Mouse (Mus musculus) hindbrain, postnatal 0 days (tissue): ENCODE measurements around the gene Gm5134. TPM values are rescaled to one million over a fixed set of nuclear protein-coding genes. Genes with fewer than 3 reads are reported as not detected.

Experiments used
- ATAC-seq: fragments of 200-750 bp; cut with Nextera tagmentation; 2 replicates; pipeline ENCODE4 v1.8.0; 2017; ENCODE audit warnings: mild to moderate bottlenecking, moderate TSS enrichment, moderate library complexity
- DNase-seq: peaks from one replicate; pipeline ENCODE4 v3.0.0-alpha.2; 2015; ENCODE audit warnings: low spot score
- H3K27ac ChIP-seq: fragments of 300-500 bp; sonication (generic); 2 replicates; pipeline ENCODE4 v1.5.1; 2014; ENCODE audit warnings: mild to moderate bottlenecking
- H3K27me3 ChIP-seq: fragments of 300-500 bp; sonication (generic); 2 replicates; pipeline ENCODE4 v1.6.1; 2014; ENCODE audit warnings: low read length, mixed read lengths; ENCODE audit not compliant: insufficient read depth
- H3K36me3 ChIP-seq: fragments of 300-500 bp; sonication (generic); 2 replicates; pipeline ENCODE4 v1.6.1; 2014; ENCODE audit warnings: low read length, mixed read lengths; ENCODE audit not compliant: insufficient read depth
- H3K4me1 ChIP-seq: fragments of 300-500 bp; sonication (generic); 2 replicates; pipeline ENCODE4 v1.6.1; 2014; ENCODE audit warnings: antibody characterized with exemption, low read length, mixed read lengths; ENCODE audit not compliant: insufficient read depth
- H3K4me2 ChIP-seq: fragments of 300-500 bp; sonication (generic); 2 replicates; pipeline ENCODE4 v1.6.1; 2014; ENCODE audit warnings: low read depth, mild to moderate bottlenecking, low read length, moderate library complexity, mixed read lengths
- H3K4me3 ChIP-seq: fragments of 300-500 bp; sonication (generic); 2 replicates; pipeline ENCODE4 v1.5.1; 2014; ENCODE audit warnings: low read length
- H3K9ac ChIP-seq: fragments of 300-500 bp; sonication (generic); replicated peaks from 2 replicates; pipeline ENCODE4 v1.6.1; 2014; ENCODE audit warnings: mild to moderate bottlenecking, low read length, moderate library complexity, mixed read lengths
- H3K9me3 ChIP-seq: fragments of 300-500 bp; sonication (generic); 2 replicates; pipeline ENCODE4 v1.6.1; 2016; ENCODE audit warnings: low read length, mixed read lengths
- CTCF ChIP-seq: IDR thresholded peaks from 2 replicates; pipeline ENCODE4 v1.5.1; 2016; ENCODE audit warnings: antibody characterized with exemption, control low read depth, low read depth
- WGBS: fragments of 180-500 bp; shearing (Covaris S2); extraction: QIAGEN DNeasy Blood & Tissue Kit; methylation state at CpG from one replicate; pipeline ENCODE4 v1.1.7; 2014; 5-methylcytosine and 5-hydroxymethylcytosine counted together
- polyA plus RNA-seq: library from polyadenylated mRNA; unstranded; fragments of >200 nt; fragmentation: Nextera tagmentation; extraction: Ambion mirVana; gene quantifications from 2 replicates; pipeline ENCODE4 v1.2.1, GENCODE M21; 2015
- total RNA-seq: library from RNA; depleted of rRNA; stranded (reverse); fragments of >200 nt; gene quantifications from 2 replicates; pipeline ENCODE4 v1.2.3, GENCODE M21; 2014

Gene Gm5134
- total and polyA plus RNA-seq, 2 experiments from 2014 or later, result not detected

GRCm38 (mm10) chr10:75937851-75938643, 16.3 kb upstream of the Gm5134 start:
- Histone ChIP-seq H3K36me3 (no peaks in the 10 kb centered on the region), H3K27me3 (no peaks in the 10 kb centered on the region), H3K4me1 (peaks cover under 1% of the 10 kb centered on the region; the same call in 1 of the 2 replicates), H3K4me3 (no peak overlapping the region), H3K9ac (no peak overlapping the region), H3K27ac (no peak overlapping the region), H3K4me2 (peak overlapping the region; percentile 85; the same call in 1 of the 2 replicates), H3K9me3 (no peaks in the 10 kb centered on the region)
- no peak for ATAC-seq
- no peak for DNase-seq
- TF ChIP-seq CTCF, result no peak
- 46% methylated on average over 10 of the region's 10 CpGs for WGBS

DNA sequence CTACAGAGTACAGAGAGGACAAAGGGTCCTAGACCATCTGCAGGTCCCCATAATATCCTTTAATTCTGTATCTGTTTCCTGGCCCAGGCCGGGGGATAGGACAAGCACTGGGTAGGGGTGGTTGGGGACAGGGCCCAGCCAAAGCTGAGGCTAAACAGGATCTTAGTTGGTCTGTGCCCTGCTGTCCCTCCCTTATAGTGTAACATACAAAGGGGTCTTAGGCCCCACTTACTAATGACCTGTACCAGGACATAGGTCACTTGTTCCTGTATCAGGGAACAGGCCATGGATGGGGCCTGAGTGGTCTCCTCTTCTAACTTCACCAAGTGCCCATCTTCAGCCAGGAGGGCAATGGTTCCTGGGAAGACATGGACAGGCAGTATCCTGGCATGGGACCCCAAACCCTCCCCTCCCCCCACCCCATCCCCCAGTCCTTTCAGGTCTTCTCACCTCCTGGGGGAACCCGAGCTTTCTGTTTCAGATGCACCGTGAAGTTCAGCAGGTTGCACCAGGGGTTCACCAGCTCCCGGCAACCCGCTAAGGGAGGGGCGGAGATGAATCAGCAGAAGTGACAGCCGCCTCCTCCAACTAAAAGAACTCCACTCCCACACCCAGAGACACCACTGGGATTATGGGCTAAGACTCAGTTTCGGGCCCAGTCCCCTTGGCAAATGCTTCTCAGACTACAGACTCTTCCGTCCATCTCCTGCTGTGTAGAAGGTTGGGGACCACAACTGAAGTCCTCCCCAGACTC, 14.7 kb upstream of the Gm5134 start:
- Histone ChIP-seq H3K9me3 (no peaks in the 10 kb centered on the region), H3K4me2 (no peak overlapping the region), H3K27me3 (no peaks in the 10 kb centered on the region), H3K4me1 (peaks cover 5% of the 10 kb centered on the region; the same call in 1 of the 2 replicates), H3K27ac (no peak overlapping the region), H3K36me3 (no peaks in the 10 kb centered on the region), H3K9ac (no peak overlapping the region), H3K4me3 (no peak overlapping the region)
- 43% methylated on average over 9 of the region's 9 CpGs for WGBS
- DNase-seq (no peak), ATAC-seq (no peak)
- TF ChIP-seq CTCF, result no peak

DNA sequence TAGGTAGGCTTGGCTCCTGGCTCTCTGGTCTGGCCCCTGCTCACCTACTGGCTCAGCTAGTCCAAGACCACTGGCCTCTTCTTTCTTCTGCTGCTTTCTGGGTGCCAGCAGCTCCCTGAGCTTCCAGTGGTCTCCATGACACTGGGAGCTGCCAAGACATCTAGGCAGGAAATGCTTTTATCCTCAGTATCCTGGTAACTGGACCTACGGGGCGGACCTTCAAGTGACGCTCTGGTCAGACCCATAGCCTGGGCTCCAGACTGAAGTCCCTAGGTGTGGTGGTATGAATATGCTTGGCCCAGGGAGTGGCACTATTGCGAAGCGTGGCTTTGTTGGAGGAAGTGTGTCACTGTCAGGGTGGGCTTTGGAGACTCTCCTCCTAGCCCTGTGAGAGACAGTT, 13.8 kb upstream of the Gm5134 start, which contains the start of gene Gm867:
TSS of gene Gm867 (minus strand) at position 153 of the 400 bp plus-strand sequence.
- peaks cover 5% of the 10 kb centered on the region; the same call in 1 of the 2 replicates for H3K4me1 ChIP-seq
- no peaks in the 10 kb centered on the region for H3K9me3 ChIP-seq
- H3K36me3 ChIP-seq, result no peaks in the 10 kb centered on the region
- ATAC-seq (no peak), DNase-seq (no peak)
- H3K4me3 ChIP-seq, result no peak within 1 kb of the TSS
- H3K9ac ChIP-seq, result no peak within 1 kb of the TSS
- H3K4me2 ChIP-seq, result no peak within 1 kb of the TSS
- WGBS, result 57% methylated on average over 5 of the region's 5 CpGs
- H3K27ac ChIP-seq, result no peak within 1 kb of the TSS
- TF ChIP-seq CTCF, result no peak
- H3K27me3 ChIP-seq, result no peaks in the 10 kb centered on the region

GRCm38 (mm10) chr10:75941042-75941824, 13.1 kb upstream of the Gm5134 start:
- 62% methylated on average over 9 of the region's 9 CpGs for WGBS
- no peaks in the 10 kb centered on the region for H3K27me3 ChIP-seq
- H3K9me3 ChIP-seq, result no peaks in the 10 kb centered on the region
- H3K36me3 ChIP-seq, result no peaks in the 10 kb centered on the region
- peaks cover 5% of the 10 kb centered on the region; the same call in 1 of the 2 replicates for H3K4me1 ChIP-seq
- H3K9ac ChIP-seq, result no peak overlapping the region
- H3K4me3 ChIP-seq, result no peak overlapping the region
- no peak for ATAC-seq
- no peak for DNase-seq
- no peak for TF ChIP-seq CTCF
- H3K27ac ChIP-seq, result no peak overlapping the region
- H3K4me2 ChIP-seq, result no peak overlapping the region

- Histone ChIP-seq H3K4me2 (no peak within 1 kb of the TSS), H3K4me3 (no peak within 1 kb of the TSS), H3K27ac (no peak within 1 kb of the TSS), H3K9me3 (no peaks in the 10 kb centered on the region), H3K27me3 (no peaks in the 10 kb centered on the region), H3K36me3 (no peaks in the 10 kb centered on the region), H3K4me1 (peaks cover 5% of the 10 kb centered on the region; the same call in 1 of the 2 replicates), H3K9ac (no peak within 1 kb of the TSS)
- no peak for ATAC-seq
- WGBS, result 81% methylated on average over 15 of the region's 15 CpGs
- TF ChIP-seq CTCF, result no peak
- DNase-seq, result no peak
Observed at GRCm38 (mm10) chr10:75942736-75943477, 11.4 kb upstream of the Gm5134 start, which contains the start of gene Vpreb3. Vpreb3 (plus strand) TSS chr10:75943057.
